Mouse (Mus musculus): ENCODE data around the gene Brwd1. TPM values are rescaled to one million over a fixed set of nuclear protein-coding genes. Genes with fewer than 3 reads are reported as not detected.
"Not testable (repeated sequence)": the region's sequence is repeated elsewhere in the genome, so short reads cannot be mapped to it uniquely, and the experiment has no call there.

Brwd1 gene
- polyA plus RNA-seq, 1 experiment = 34.0 TPM

GRCm38 (mm10) chr16:95983601-95984000 lies 98.7 kb downstream of the Brwd1 start:
- DNase-seq (ENCODE audit: low read depth) = no peak

- DNase-seq (ENCODE audit: low read depth) = no peak
Measured at GRCm38 (mm10) chr16:95970841-95971240, 111.5 kb downstream of the Brwd1 start.

GRCm38 (mm10) chr16:95967455-95967854 lies 114.9 kb downstream of the Brwd1 start:
- DNase-seq (ENCODE audit: low read depth) = no peak

GRCm38 (mm10) chr16:95964427-95965023 lies 117.8 kb downstream of the Brwd1 start:
- no peak for DNase-seq (ENCODE audit: low read depth)

- DNase-seq (ENCODE audit: low read depth) = not testable (repeated sequence)
Measured at GRCm38 (mm10) chr16:95961484-95961883, 120.8 kb downstream of the Brwd1 start.

- DNase-seq (ENCODE audit: low read depth) = not testable (repeated sequence)
Measured at GRCm38 (mm10) chr16:95960689-95961088, 121.6 kb downstream of the Brwd1 start.

GRCm38 (mm10) chr16:95958080-95958479 lies 124.2 kb downstream of the Brwd1 start:
- no peak for DNase-seq (ENCODE audit: low read depth)

- no peak for DNase-seq (ENCODE audit: low read depth)
Measured at GRCm38 (mm10) chr16:95956618-95957017, 125.7 kb downstream of the Brwd1 start.

GRCm38 (mm10) chr16:95955716-95956346 lies 126.5 kb downstream of the Brwd1 start:
- DNase-seq (ENCODE audit: low read depth) = no peak

GRCm38 (mm10) chr16:95954341-95954740 lies 128.0 kb downstream of the Brwd1 start:
- no peak for DNase-seq (ENCODE audit: low read depth)

- DNase-seq (ENCODE audit: low read depth) = no peak
Measured at GRCm38 (mm10) chr16:95953159-95953650, 129.1 kb downstream of the Brwd1 start.

- no peak for DNase-seq (ENCODE audit: low read depth)
Measured at GRCm38 (mm10) chr16:95951471-95951870, 130.9 kb downstream of the Brwd1 start.

- DNase-seq (ENCODE audit: low read depth) = peak; percentile 75
Measured at GRCm38 (mm10) chr16:95945389-95946311, 136.7 kb downstream of the Brwd1 start.

- DNase-seq (ENCODE audit: low read depth) = no peak
Measured at GRCm38 (mm10) chr16:95943186-95943585, 139.1 kb downstream of the Brwd1 start.

Other genes with a start within 250 kb of the Brwd1 start
- gene Psmg1, start 91.6 kb downstream of the Brwd1 start, polyA plus RNA-seq (2012; rRNA removed) = 20.5 and 27.9 TPM in 2 replicates
- 37.7 and 56.6 TPM in 2 replicates for gene Hmgn1, start 45.2 kb upstream of the Brwd1 start, polyA plus RNA-seq (2012; rRNA removed)
- gene Wrb, start 62.9 kb upstream of the Brwd1 start, polyA plus RNA-seq (2012; rRNA removed) = 60.5 and 88.6 TPM in 2 replicates
- 2.0 and 2.3 TPM in 2 replicates for gene Lca5l, start 109.7 kb upstream of the Brwd1 start, polyA plus RNA-seq (2012; rRNA removed)
- gene Sh3bgr, start 117.9 kb upstream of the Brwd1 start, polyA plus RNA-seq (2012; rRNA removed) = 17.8 and 22.4 TPM in 2 replicates
- 0.01 and 0.03 TPM in 2 replicates for gene B3galt5, start 153.3 kb upstream of the Brwd1 start, polyA plus RNA-seq (2012; rRNA removed)

Data from gonadal fat pad, adult 2 months (tissue).